Mouse (Mus musculus) hindbrain, embryonic 10.5 days (tissue): ENCODE measurements around the gene Odc1. TPM values are rescaled to one million over a fixed set of nuclear protein-coding genes. Genes with fewer than 3 reads are reported as not detected.
"Not testable (repeated sequence)": the region's sequence is repeated elsewhere in the genome, so short reads cannot be mapped to it uniquely, and the experiment has no call there.

Source experiments
- DNase-seq: peaks from one replicate; pipeline ENCODE4 v3.0.0-alpha.2; 2017; ENCODE audit warnings: low spot score
- H3K27ac ChIP-seq: fragments of 300-500 bp; sonication (generic); 2 replicates; pipeline ENCODE4 v1.5.1; 2016; ENCODE audit warnings: mild to moderate bottlenecking, moderate library complexity
- H3K27me3 ChIP-seq: fragments of 300-500 bp; sonication (generic); 2 replicates; pipeline ENCODE4 v1.6.1; 2016; ENCODE audit warnings: mild to moderate bottlenecking; ENCODE audit not compliant: poor library complexity, insufficient read depth, severe bottlenecking
- H3K36me3 ChIP-seq: fragments of 300-500 bp; sonication (generic); 2 replicates; pipeline ENCODE4 v1.6.1; 2016; ENCODE audit warnings: mild to moderate bottlenecking, moderate library complexity
- H3K4me1 ChIP-seq: fragments of 300-500 bp; sonication (generic); replicated peaks from 2 replicates; pipeline ENCODE4 v1.6.1; 2016; ENCODE audit warnings: mild to moderate bottlenecking
- H3K4me3 ChIP-seq: fragments of 300-500 bp; sonication (generic); 2 replicates; pipeline ENCODE4 v1.5.1; 2016; ENCODE audit warnings: mild to moderate bottlenecking, moderate library complexity
- H3K9me3 ChIP-seq: fragments of 300-500 bp; sonication (generic); 2 replicates; pipeline ENCODE4 v1.6.1; 2016; ENCODE audit warnings: mild to moderate bottlenecking, moderate library complexity
- WGBS: fragments of 180-500 bp; shearing (Covaris S2); methylation state at CpG from one replicate; pipeline ENCODE4 v1.1.7; 2016; 5-methylcytosine and 5-hydroxymethylcytosine counted together
- polyA plus RNA-seq: library from polyadenylated mRNA; unstranded; fragments of >200 nt; fragmentation: Nextera tagmentation; extraction: Ambion mirVana; gene quantifications from 2 replicates; pipeline ENCODE4 v1.2.1, GENCODE M21; 2016

Gene Odc1
- polyA plus RNA-seq, 1 experiment from 2014 or later = 274 TPM

DNA sequence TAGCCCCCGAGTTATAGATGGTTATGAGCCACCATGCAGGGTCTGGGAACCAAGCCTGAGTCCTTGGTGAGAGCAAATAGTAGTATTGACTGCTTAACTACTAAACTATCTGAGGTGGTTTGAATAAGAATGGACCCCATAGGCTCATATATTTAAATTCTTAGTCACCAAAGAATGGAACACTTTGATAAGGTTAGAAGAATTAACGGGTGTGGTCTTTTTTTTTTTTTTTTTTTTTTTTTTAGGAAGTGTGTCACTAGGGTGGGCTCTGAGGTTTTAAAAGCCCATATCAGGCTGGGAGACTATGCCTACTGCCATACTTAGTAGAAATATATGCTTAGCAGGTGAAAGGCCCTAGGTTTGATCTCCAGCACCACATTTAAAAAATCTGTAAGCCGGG is 8.4 kb upstream of the Odc1 start:
- Histone ChIP-seq H3K4me1 (no peaks in the 10 kb centered on the region), H3K4me3 (no peak overlapping the region), H3K27ac (no peak overlapping the region), H3K9me3 (no peaks in the 10 kb centered on the region), H3K36me3 (no peaks in the 10 kb centered on the region), H3K27me3 (no peaks in the 10 kb centered on the region)
- no peak for DNase-seq
- 89% methylated on average over 3 of the region's 3 CpGs for WGBS

DNA sequence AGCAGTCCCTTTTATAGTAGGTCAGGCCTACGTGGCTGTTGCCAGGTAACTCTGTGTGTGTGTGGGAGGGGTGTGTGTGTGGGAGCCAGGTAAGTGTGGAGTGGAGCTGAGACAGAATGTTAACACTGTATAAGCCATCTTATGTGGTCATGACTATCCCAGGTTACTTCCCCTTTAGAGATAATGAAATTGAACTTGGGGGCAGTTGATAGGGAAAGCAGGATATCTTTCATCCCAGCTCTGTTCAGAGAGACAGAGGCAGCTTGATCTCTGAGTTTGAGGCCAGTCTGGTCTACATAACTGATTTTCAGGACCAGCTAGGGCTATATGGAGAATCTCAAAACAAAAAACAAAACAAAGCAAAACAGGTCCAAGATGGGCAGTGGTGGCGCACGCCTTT is 7.4 kb upstream of the Odc1 start:
- Histone ChIP-seq H3K4me3 (no peak overlapping the region), H3K27ac (no peak overlapping the region), H3K4me1 (no peaks in the 10 kb centered on the region), H3K36me3 (no peaks in the 10 kb centered on the region), H3K27me3 (no peaks in the 10 kb centered on the region), H3K9me3 (no peaks in the 10 kb centered on the region)
- DNase-seq = no peak
- WGBS = 82% methylated on average over 3 of the region's 3 CpGs

GRCm38 (mm10) chr12:17538087-17538486 is 6.5 kb upstream of the Odc1 start:
- no peak for DNase-seq
- WGBS = 77% methylated on average over 3 of the region's 3 CpGs
- no peak overlapping the region for H3K4me3 ChIP-seq

DNA sequence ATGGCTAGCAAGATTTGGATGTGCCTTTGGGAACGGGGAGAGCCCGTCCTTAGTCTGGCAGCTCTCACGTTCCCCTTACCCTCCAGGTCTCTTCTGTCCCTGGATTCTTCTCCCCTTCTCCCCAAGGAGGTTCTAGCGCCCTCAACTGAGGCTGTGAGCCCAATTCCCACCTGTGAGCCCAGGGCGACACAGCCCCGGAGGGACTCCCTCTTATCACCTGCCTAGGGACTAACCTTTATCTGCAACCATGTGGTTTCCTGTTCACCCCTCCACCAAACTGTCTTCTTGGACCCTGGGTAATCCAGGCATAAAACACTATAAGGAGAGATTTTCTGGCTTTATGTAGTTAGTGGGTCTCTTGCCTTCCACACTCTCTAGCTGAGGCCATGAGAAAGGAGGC is 5.6 kb upstream of the Odc1 start:
- 0 out of 2 replicates have a peak, but pooled peaks cover 5% of the 10 kb centered on the region for H3K4me1 ChIP-seq
- WGBS = 67% methylated on average over 6 of the region's 6 CpGs
- no peak overlapping the region for H3K27ac ChIP-seq
- DNase-seq = no peak
- no peak overlapping the region for H3K4me3 ChIP-seq
- H3K36me3 ChIP-seq = no peaks in the 10 kb centered on the region
- no peaks in the 10 kb centered on the region for H3K9me3 ChIP-seq
- H3K27me3 ChIP-seq = no peaks in the 10 kb centered on the region

More at GRCm38 (mm10) chr12:17538087-17538486, 6.5 kb upstream of the Odc1 start:
- Histone ChIP-seq H3K9me3 (no peaks in the 10 kb centered on the region), H3K36me3 (no peaks in the 10 kb centered on the region), H3K4me1 (no peaks in the 10 kb centered on the region), H3K27ac (no peak overlapping the region), H3K27me3 (no peaks in the 10 kb centered on the region)

GRCm38 (mm10) chr12:17540040-17540552 is 4.5 kb upstream of the Odc1 start:
- Histone ChIP-seq H3K36me3 (no peaks in the 10 kb centered on the region), H3K27me3 (no peaks in the 10 kb centered on the region), H3K9me3 (no peaks in the 10 kb centered on the region), H3K4me1 (0 out of 2 replicates have a peak, but pooled peaks cover 7% of the 10 kb centered on the region), H3K4me3 (no peak overlapping the region), H3K27ac (no peak overlapping the region)
- WGBS = 84% methylated on average over 6 of the region's 6 CpGs
- DNase-seq = no peak

DNA sequence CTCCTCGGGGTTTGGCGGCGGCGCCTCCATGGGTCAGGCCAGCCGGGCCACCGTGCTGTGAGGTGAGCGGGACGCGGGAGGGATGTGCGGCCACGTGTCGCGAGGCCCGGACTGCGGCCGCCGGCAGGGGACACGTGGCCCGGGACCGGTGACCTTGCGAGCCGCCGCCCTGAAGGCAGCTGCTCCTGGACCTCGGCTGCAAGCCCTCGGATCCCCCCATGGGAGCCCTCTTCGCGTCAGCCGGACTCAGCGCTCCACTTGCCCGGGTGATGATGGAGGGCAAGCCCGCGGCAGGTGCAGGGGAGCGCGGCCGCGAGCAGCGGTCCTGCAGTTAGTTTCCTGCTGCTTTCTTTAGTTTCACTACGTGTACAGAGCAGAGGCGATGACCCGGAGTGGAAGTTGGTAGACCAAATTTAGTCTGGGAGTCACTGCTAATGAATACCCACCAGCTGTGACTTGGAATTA is 545 bp downstream of the Odc1 start:
- H3K9me3 ChIP-seq = no peaks in the 10 kb centered on the region
- H3K27ac ChIP-seq = peak overlapping the region; percentile 94
- peaks cover 35% of the 10 kb centered on the region for H3K36me3 ChIP-seq
- under 1% methylated on average over 40 of the region's 40 CpGs for WGBS
- peak; percentile 76 for DNase-seq
- peaks cover 20% of the 10 kb centered on the region for H3K4me1 ChIP-seq
- H3K27me3 ChIP-seq = no peaks in the 10 kb centered on the region
- peak overlapping the region; percentile 63 for H3K4me3 ChIP-seq

DNA sequence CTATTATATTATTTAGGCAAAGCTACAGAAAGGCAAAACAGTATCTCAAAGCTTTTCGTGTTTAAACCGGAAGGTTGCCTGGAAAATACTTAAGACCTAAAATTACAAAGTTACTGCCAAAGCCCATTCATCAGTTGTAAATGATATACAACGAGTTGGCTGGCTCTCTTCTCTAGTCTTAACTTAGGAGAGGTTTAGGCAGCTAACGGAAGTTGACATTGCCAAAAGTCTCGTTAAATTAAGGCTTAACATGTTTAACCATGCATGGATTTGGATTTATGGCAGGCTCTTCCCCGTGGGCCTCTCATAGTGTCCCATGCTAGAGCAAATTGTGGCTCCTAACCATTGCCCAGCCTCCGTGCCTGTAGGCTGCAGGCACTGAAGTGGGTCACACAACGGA is 1.3 kb downstream of the Odc1 start:
- H3K4me3 ChIP-seq = peak overlapping the region; percentile 63
- peak; percentile 18 for DNase-seq
- WGBS = 9% methylated on average over 8 of the region's 8 CpGs

GRCm38 (mm10) chr12:17547552-17547951 is 3.0 kb downstream of the Odc1 start:
- H3K9me3 ChIP-seq, H3K27me3 ChIP-seq, DNase-seq, H3K4me3 ChIP-seq, H3K27ac ChIP-seq: not testable (repeated sequence)
- H3K36me3 ChIP-seq = peaks cover 57% of the 10 kb centered on the region
- peaks cover 20% of the 10 kb centered on the region for H3K4me1 ChIP-seq
- WGBS = 95% methylated on average over 9 of the region's 9 CpGs

More for the DNA sequence above, 1.3 kb downstream of the Odc1 start:
- H3K27me3 ChIP-seq = no peaks in the 10 kb centered on the region
- H3K36me3 ChIP-seq = peaks cover 40% of the 10 kb centered on the region
- H3K27ac ChIP-seq = peak overlapping the region; percentile 94
- H3K9me3 ChIP-seq = no peaks in the 10 kb centered on the region
- H3K4me1 ChIP-seq = peaks cover 20% of the 10 kb centered on the region

DNA sequence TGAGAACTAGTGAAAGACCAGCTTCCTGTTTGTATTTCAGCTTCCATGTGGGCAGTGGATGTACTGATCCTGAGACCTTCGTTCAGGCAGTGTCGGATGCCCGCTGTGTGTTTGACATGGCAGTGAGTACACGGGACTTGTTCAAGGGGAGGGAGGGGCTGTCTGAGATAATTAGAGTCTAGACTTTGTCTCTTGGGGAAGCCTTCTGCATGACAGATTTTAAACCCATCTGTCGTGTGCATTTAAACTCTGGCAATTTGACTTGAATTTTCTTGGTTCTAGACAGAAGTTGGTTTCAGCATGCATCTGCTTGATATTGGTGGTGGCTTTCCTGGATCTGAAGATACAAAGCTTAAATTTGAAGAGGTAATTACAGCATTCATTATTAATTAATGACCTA is 3.9 kb downstream of the Odc1 start:
- WGBS = 67% methylated on average over 5 of the region's 5 CpGs
- H3K27ac ChIP-seq = no peak overlapping the region
- no peak overlapping the region for H3K4me3 ChIP-seq
- H3K9me3 ChIP-seq = no peaks in the 10 kb centered on the region
- H3K27me3 ChIP-seq = no peaks in the 10 kb centered on the region
- H3K36me3 ChIP-seq = peaks cover 57% of the 10 kb centered on the region
- DNase-seq = no peak
- peaks cover 20% of the 10 kb centered on the region for H3K4me1 ChIP-seq

DNA sequence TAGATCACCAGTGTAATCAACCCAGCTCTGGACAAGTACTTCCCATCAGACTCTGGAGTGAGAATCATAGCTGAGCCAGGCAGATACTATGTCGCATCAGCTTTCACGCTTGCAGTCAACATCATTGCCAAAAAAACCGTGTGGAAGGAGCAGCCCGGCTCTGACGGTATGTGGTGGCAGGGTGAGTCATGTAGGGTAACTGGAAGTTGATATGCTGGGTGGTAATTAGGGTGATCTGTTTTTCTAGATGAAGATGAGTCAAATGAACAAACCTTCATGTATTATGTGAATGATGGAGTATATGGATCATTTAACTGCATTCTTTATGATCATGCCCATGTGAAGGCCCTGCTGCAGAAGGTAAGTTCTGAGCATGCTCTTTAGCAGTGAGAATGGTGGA is 4.8 kb downstream of the Odc1 start:
- H3K27ac ChIP-seq, H3K27me3 ChIP-seq, DNase-seq, H3K4me3 ChIP-seq, H3K9me3 ChIP-seq: not testable (repeated sequence)
- WGBS = 88% methylated on average over 5 of the region's 5 CpGs
- peaks cover 15% of the 10 kb centered on the region for H3K4me1 ChIP-seq
- peaks cover 57% of the 10 kb centered on the region for H3K36me3 ChIP-seq

DNA sequence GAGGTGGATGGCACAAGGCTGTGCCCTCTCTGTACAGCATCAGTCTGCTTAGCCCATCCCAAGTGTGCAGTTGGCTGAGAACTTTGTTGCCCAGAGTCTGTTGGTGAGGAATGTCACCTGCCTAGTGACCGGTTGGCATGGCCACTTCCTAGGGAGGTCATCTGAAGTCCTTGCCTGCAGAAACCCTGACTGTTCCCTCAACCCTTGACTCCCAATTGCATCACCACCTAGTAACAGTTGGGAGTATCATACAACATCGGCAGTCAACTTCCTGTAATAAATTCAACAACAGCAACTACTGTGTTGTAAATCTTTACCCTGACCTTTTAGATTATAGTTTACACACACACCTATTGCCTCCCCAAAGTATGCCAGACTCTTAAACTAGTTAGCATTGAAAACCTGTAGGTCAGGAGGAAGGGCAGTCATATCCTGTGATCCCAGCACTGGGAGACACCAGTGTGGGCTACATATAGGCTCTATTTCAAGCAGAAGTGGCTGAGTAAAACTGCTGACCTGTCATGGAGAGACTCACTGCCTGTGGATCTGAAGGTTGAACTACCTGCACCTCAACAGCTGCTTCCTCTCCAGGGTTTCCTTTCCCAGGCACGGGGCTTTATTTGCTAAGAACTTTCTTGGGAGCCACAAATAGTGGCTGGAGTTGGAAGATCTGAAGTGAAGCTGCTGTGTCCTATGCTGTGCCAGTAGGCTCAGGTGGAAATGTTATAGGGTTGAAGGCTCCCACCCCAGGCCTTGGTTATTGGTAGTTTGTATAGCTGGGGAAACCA is 6.8 kb downstream of the Odc1 start:
- Histone ChIP-seq H3K4me1 (peaks cover 10% of the 10 kb centered on the region), H3K27me3 (no peaks in the 10 kb centered on the region), H3K27ac (no peak overlapping the region), H3K4me3 (no peak overlapping the region), H3K9me3 (no peaks in the 10 kb centered on the region), H3K36me3 (peaks cover 57% of the 10 kb centered on the region)
- no peak for DNase-seq
- WGBS = 86% methylated on average over 3 of the region's 3 CpGs

DNA sequence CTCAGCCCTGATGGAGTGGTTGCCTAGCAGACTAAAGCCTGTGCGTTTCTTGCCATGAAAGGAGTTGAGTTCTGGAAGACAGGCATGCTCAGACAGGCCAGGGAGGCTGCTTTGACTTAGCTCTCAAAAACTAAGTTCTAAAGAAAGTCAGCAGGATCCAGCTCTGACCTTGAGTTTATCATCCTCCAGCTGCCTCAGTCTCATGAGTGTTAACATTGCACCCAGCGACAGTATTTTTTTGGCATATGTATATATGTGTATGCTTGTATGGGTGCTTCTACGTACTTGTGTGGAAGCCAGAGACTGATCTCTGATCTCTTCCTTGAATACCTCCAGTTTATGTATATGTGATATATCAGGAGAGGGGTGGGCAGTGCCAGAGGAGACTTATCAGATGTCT is 7.8 kb downstream of the Odc1 start:
- Histone ChIP-seq H3K27ac (no peak overlapping the region), H3K4me1 (peaks cover 12% of the 10 kb centered on the region), H3K27me3 (no peaks in the 10 kb centered on the region), H3K36me3 (peaks cover 49% of the 10 kb centered on the region), H3K4me3 (no peak overlapping the region), H3K9me3 (no peaks in the 10 kb centered on the region)
- WGBS = 77% methylated on average over 3 of the region's 3 CpGs
- no peak for DNase-seq

GRCm38 (mm10) chr12:17552949-17553348 is 8.4 kb downstream of the Odc1 start:
- Histone ChIP-seq H3K36me3 (peaks cover 44% of the 10 kb centered on the region), H3K4me3 (no peak overlapping the region), H3K4me1 (peaks cover 18% of the 10 kb centered on the region), H3K27ac (no peak overlapping the region), H3K27me3 (no peaks in the 10 kb centered on the region), H3K9me3 (no peaks in the 10 kb centered on the region)
- WGBS = 63% methylated on average over 2 of the region's 2 CpGs
- no peak for DNase-seq
